Mouse (Mus musculus) brown adipose tissue, adult 24 weeks (tissue): ENCODE data around the gene Zfp444. TPM values are rescaled to one million over a fixed set of nuclear protein-coding genes. Genes with fewer than 3 reads are reported as not detected.
"Not testable (repeated sequence)": the region's sequence is repeated elsewhere in the genome, so short reads cannot be mapped to it uniquely, and the experiment has no call there.

Experiments
- H3K27ac ChIP-seq: fragments of 200-500 bp; replicated peaks from 2 replicates; pipeline ENCODE4 v1.5.1; 2012; ENCODE audit warnings: low read depth, mild to moderate bottlenecking, low read length
- H3K4me1 ChIP-seq: fragments of 200-500 bp; 2 replicates; pipeline ENCODE4 v1.6.1; 2012; ENCODE audit warnings: low read length, mixed read lengths; ENCODE audit not compliant: control insufficient read depth, insufficient read depth, insufficient read length
- H3K4me3 ChIP-seq: fragments of 200-500 bp; 2 replicates; pipeline ENCODE4 v1.5.1; 2012; ENCODE audit warnings: low read depth, mild to moderate bottlenecking, low read length, moderate library complexity; ENCODE audit not compliant: insufficient read depth
- polyA plus RNA-seq: library from polyadenylated mRNA; stranded (reverse); fragments of >200 nt; gene quantifications from 2 replicates; pipeline ENCODE4 v1.2.4, GENCODE M21; 2012; ENCODE audit not compliant: missing spikeins, insufficient read depth, insufficient read length

Gene Zfp444
- polyA plus RNA-seq, 1 experiment, result 7.7 TPM

- Histone ChIP-seq H3K4me3 (no peak overlapping the region), H3K27ac (no peak overlapping the region), H3K4me1 (no peaks in the 10 kb centered on the region)
These were observed 48.1 kb downstream of the Zfp444 start for GRCm38 (mm10) chr7:6220147-6220546.

- Histone ChIP-seq H3K4me3 (no peak within 1 kb of the TSS), H3K27ac (no peak within 1 kb of the TSS), H3K4me1 (no peaks in the 10 kb centered on the region)
These were observed 50.0 kb downstream of the Zfp444 start, which contains the start of gene Zscan5b for GRCm38 (mm10) chr7:6221978-6222377. Gene Zscan5b (plus strand): TSS chr7:6222278.

- not testable (repeated sequence) for H3K4me1 ChIP-seq, H3K4me3 ChIP-seq, H3K27ac ChIP-seq
These were observed 56.5 kb downstream of the Zfp444 start for GRCm38 (mm10) chr7:6228491-6228890.

- no peak overlapping the region for H3K4me3 ChIP-seq
These were observed 67.8 kb downstream of the Zfp444 start for GRCm38 (mm10) chr7:6239787-6240186.

GRCm38 (mm10) chr7:6240841-6241425 is 68.9 kb downstream of the Zfp444 start:
- not testable (repeated sequence) for H3K27ac ChIP-seq, H3K4me1 ChIP-seq, H3K4me3 ChIP-seq

More at GRCm38 (mm10) chr7:6239787-6240186, 67.8 kb downstream of the Zfp444 start:
- no peak overlapping the region for H3K27ac ChIP-seq
- H3K4me1 ChIP-seq, result no peaks in the 10 kb centered on the region

Other genes starting within 250 kb of the Zfp444 start
- gene Vmn1r65, start 161.2 kb upstream of the Zfp444 start, polyA plus RNA-seq, result not detected in 2 replicates
- not detected in 2 replicates for gene Nlrp4c, start 127.1 kb upstream of the Zfp444 start, polyA plus RNA-seq
- 28.2 and 41.7 TPM in 2 replicates for gene Zfp787, start 16.2 kb upstream of the Zfp444 start, polyA plus RNA-seq
- gene Galp, start 24.9 kb downstream of the Zfp444 start, polyA plus RNA-seq, result not detected in 2 replicates
- gene Zscan5b, start 50.1 kb downstream of the Zfp444 start, polyA plus RNA-seq, result not detected in 2 replicates
- gene Epp13, start 80.5 kb downstream of the Zfp444 start, polyA plus RNA-seq, result not detected in 2 replicates
- gene Zfp667, start 114.4 kb downstream of the Zfp444 start, polyA plus RNA-seq, result 3.4 and 4.6 TPM in 2 replicates
- gene Zfp583, start 159.1 kb downstream of the Zfp444 start, polyA plus RNA-seq, result 2.3 and 5.4 TPM in 2 replicates
- gene Gm3854, start 171.5 kb downstream of the Zfp444 start, polyA plus RNA-seq, result 0.36 TPM in 1 of 2 replicates, not detected in the other
- gene Zfp78, start 191.1 kb downstream of the Zfp444 start, polyA plus RNA-seq, result 1.9 and 2.0 TPM in 2 replicates
- 1.8 and 3.6 TPM in 2 replicates for gene Zfp28, start 211.1 kb downstream of the Zfp444 start, polyA plus RNA-seq
- not detected in 2 replicates for gene Smim17, start 226.5 kb downstream of the Zfp444 start, polyA plus RNA-seq
- not detected in 2 replicates for gene Gm20715, start 238.1 kb downstream of the Zfp444 start, polyA plus RNA-seq